Mouse (Mus musculus) limb, embryonic 15.5 days (tissue): ENCODE measurements around the gene Gm4869. TPM values are rescaled to one million over a fixed set of nuclear protein-coding genes. Genes with fewer than 3 reads are reported as not detected.

Experiments used
- microRNA-seq: library from miRNA; unstranded; fragments of <30 nt; microRNA quantifications from one replicate; pipeline ENCODE4, GENCODE M21; 2016
- polyA plus RNA-seq: library from polyadenylated mRNA; unstranded; fragments of >200 nt; fragmentation: Nextera tagmentation; extraction: Ambion mirVana; gene quantifications from 2 replicates; pipeline ENCODE4 v1.2.1, GENCODE M21; 2015

Gene Gm4869
- polyA plus RNA-seq, 1 experiment from 2014 or later: not detected

Small RNA genes lying within 50 kb of the gene (microRNA-seq; reads per million reads assigned to microRNA genes)
- not detected for gene Mir7038

Other genes starting within 250 kb of the Gm4869 start
- gene Mad1l1, start 124.1 kb upstream of the Gm4869 start, polyA plus RNA-seq: 42.9 and 44.7 TPM in 2 replicates
- 34.6 and 37.4 TPM in 2 replicates for gene Nudt1, start 124.0 kb upstream of the Gm4869 start, polyA plus RNA-seq
- gene Mrm2, start 113.7 kb upstream of the Gm4869 start, polyA plus RNA-seq: 19.6 and 20.2 TPM in 2 replicates
- gene Snx8, start 56.4 kb upstream of the Gm4869 start, polyA plus RNA-seq: 23.8 and 24.8 TPM in 2 replicates
- 94.2 and 104 TPM in 2 replicates for gene Eif3b, start 26.3 kb upstream of the Gm4869 start, polyA plus RNA-seq
- gene Chst12, start 59.9 kb downstream of the Gm4869 start, polyA plus RNA-seq: 28.3 and 36.3 TPM in 2 replicates
- 0.31 TPM in 1 of 2 replicates, not detected in the other for gene Grifin, start 119.4 kb downstream of the Gm4869 start, polyA plus RNA-seq
- 16.9 and 19.7 TPM in 2 replicates for gene Lfng, start 161.7 kb downstream of the Gm4869 start, polyA plus RNA-seq
- 29.9 and 34.1 TPM in 2 replicates for gene Ttyh3, start 203.4 kb downstream of the Gm4869 start, polyA plus RNA-seq